ENCODE assay signal across 8 mouse cellular contexts in the genomic region with DNA sequence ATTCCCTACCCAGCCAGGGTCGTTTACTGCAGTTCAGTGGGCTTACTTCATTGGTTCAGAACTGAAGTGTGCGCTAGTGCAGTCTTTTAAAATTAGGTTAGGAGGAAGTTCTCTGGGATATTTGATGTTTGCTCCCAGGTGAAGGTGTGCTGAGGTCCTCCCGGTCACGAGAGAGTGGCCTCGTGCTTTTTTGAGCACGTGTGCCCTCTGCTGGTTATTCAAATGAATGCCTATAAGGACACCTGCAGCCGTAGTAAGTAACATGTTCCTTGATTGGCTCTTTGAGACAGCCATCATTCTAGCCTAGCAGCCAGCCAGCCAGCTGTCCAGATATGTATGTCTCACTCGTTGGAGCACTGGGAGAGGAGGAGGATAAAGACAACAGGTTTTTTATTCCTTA. TPM values are rescaled to one million over a fixed set of nuclear protein-coding genes. Genes with fewer than 3 reads are reported as not detected.
A peak's percentile ranks its signal among the peaks of the same experiment; 100 is the strongest.
DNase-seq lines count a peak whose midpoint lies in the region; ATAC-seq and TF ChIP-seq lines count a peak whose summit lies in the region.

No protein-coding gene starts in this region.

- H3K27ac ChIP-seq in ES-Bruce4 (ENCODE audit: insufficient read depth, low read length), result no peak overlapping the region

- no peaks in the 10 kb centered on the region for H3K9me3 ChIP-seq in ES-Bruce4 (replicated peaks; ENCODE audit: control insufficient read depth, insufficient read depth, low read length, poor library complexity, severe bottlenecking)

- ATAC-seq in frontal cortex, adult (ENCODE audit: low TSS enrichment), result peak; percentile 25; the same call in 1 of the 2 replicates

- no peak overlapping the region for H3K9ac ChIP-seq in ES-Bruce4 (ENCODE audit: low read depth, poor library complexity, severe bottlenecking)

- peak; percentile 72 for TF ChIP-seq CTCF in ES-Bruce4 (IDR thresholded peaks at IDR 0.05; ENCODE audit: low read depth, low read length)

- H3K36me3 ChIP-seq in ES-Bruce4 (ENCODE audit: control insufficient read depth, insufficient read depth, low read length, poor library complexity, severe bottlenecking), result no peaks in the 10 kb centered on the region

- no peak for TF ChIP-seq POLR2A in ES-Bruce4 (IDR thresholded peaks at IDR 0.05; ENCODE audit: insufficient read depth, low read length)

- H3K27me3 ChIP-seq in ES-Bruce4 (ENCODE audit: control insufficient read depth, insufficient read depth, low read length, poor library complexity, severe bottlenecking), result no peaks in the 10 kb centered on the region

- H3K4me1 ChIP-seq in ES-Bruce4 (ENCODE audit: control insufficient read depth, insufficient read depth, low read length), result no peaks in the 10 kb centered on the region

- no peak for TF ChIP-seq EP300 in ES-Bruce4 (IDR thresholded peaks at IDR 0.05; ENCODE audit: insufficient read depth, low read depth, low read length)

- no peak overlapping the region for H3K4me3 ChIP-seq in ES-Bruce4 (ENCODE audit: low read depth, low read length)

- no peak for DNase-seq in frontal cortex, postnatal 14 days (ENCODE audit: low spot score in 2 of 2)
- DNase-seq in cerebellum, adult 11 months, result peak; percentile 48
- peak; percentile 67 for DNase-seq in forelimb bud, embryonic 11.5 days (ENCODE audit: low read depth, low spot score)
- peak; percentile 70 for DNase-seq in kidney, adult 9 months
- peak; percentile 63 for DNase-seq in lung, postnatal 14 days
- peak; percentile 47 for DNase-seq in skeletal muscle tissue, adult 2 months (ENCODE audit: low read depth, low spot score)

RNA-seq across cellular contexts. Expression of a gene that starts 27.0 kb away (rescaled TPM):
- 2,420 and 2,624 TPM in 2 replicates for polyA plus RNA-seq in ES-Bruce4 (2011; ENCODE audit: insufficient read depth, insufficient read length, low read depth, missing spikeins)

Comparison
In these comparisons a context has a peak if more than half of its experiments do, and no peak if none do; other contexts are left out.
1. DNase-seq: peak in cerebellum, adult 11 months (single experiment), forelimb bud, embryonic 11.5 days (single experiment), kidney, adult 9 months (single experiment), lung, postnatal 14 days (single experiment) and skeletal muscle tissue, adult 2 months (single experiment); none in frontal cortex, postnatal 14 days (0 of 2).